Mouse (Mus musculus) gastrocnemius, postnatal 36 days (tissue): ENCODE data around the gene Trank1. TPM values are rescaled to one million over a fixed set of nuclear protein-coding genes. Genes with fewer than 3 reads are reported as not detected.

Source experiments
- DNase-seq, 2 experiments: peaks; one replicate each; pipeline ENCODE4 v3.0.0; 2022
- intact Hi-C: fragments of 180-260 bp; cut with DNase I; formaldehyde crosslinking; loops from one replicate; pipeline ENCODE4 v1.15.1; 2025
- total RNA-seq, 2 experiments: library from RNA; stranded (reverse); gene quantifications; 2 replicates each; pipeline ENCODE4 v1.2.3; 2021

The Trank1 gene
- total RNA-seq, 2 experiments from 2014 or later, result not detected

- intact Hi-C loops, result no loop called here
- DNase-seq, result no peak
These were observed 101.1 kb downstream of the Trank1 start for GRCm38 (mm10) chr9:111412471-111413160.

- intact Hi-C loops, result no loop called here
- no peak for DNase-seq
These were observed 110.3 kb downstream of the Trank1 start for GRCm38 (mm10) chr9:111421862-111422261.

- intact Hi-C loops, result no loop called here
- no peak for DNase-seq
These were observed 111.0 kb downstream of the Trank1 start for GRCm38 (mm10) chr9:111422567-111422966.

GRCm38 (mm10) chr9:111425113-111425512 lies 113.6 kb downstream of the Trank1 start:
- intact Hi-C loops, result loop anchor here (5.0 kb wide), 1 partner anchor 52 kb away; no protein-coding TSS in a partner anchor
- DNase-seq, result peak in 1 of 2 experiments; percentile 25

GRCm38 (mm10) chr9:111425952-111426351 lies 114.4 kb downstream of the Trank1 start:
- no peak for DNase-seq
- intact Hi-C loops, result loop anchor here (5.0 kb wide), 1 partner anchor 51 kb away; no protein-coding TSS in a partner anchor

GRCm38 (mm10) chr9:111427891-111428555 lies 116.5 kb downstream of the Trank1 start:
- no peak for DNase-seq
- intact Hi-C loops, result loop anchor here (5.0 kb wide), 1 partner anchor 49 kb away; no protein-coding TSS in a partner anchor

- DNase-seq, result no peak
- intact Hi-C loops, result loop anchor here (5.0 kb wide), 1 partner anchor 48 kb away; no protein-coding TSS in a partner anchor
These were observed 117.3 kb downstream of the Trank1 start for GRCm38 (mm10) chr9:111428698-111429362.

- no peak for DNase-seq
- intact Hi-C loops, result loop anchor here (5.0 kb wide), 1 partner anchor 48 kb away; no protein-coding TSS in a partner anchor
These were observed 117.8 kb downstream of the Trank1 start for GRCm38 (mm10) chr9:111429363-111429750.

- intact Hi-C loops, result no loop called here
- DNase-seq, result no peak
These were observed 123.9 kb downstream of the Trank1 start for GRCm38 (mm10) chr9:111435429-111435828.

- intact Hi-C loops, result no loop called here
- peak in 1 of 2 experiments; percentile 37 for DNase-seq
These were observed 127.6 kb downstream of the Trank1 start, which contains the start of gene Dclk3 for GRCm38 (mm10) chr9:111438904-111439835. Gene Dclk3, plus strand, starts transcription at chr9:111439081.

- intact Hi-C loops, result no loop called here
- no peak for DNase-seq
These were observed 128.3 kb downstream of the Trank1 start for GRCm38 (mm10) chr9:111439836-111440201.

GRCm38 (mm10) chr9:111440446-111440845 lies 128.9 kb downstream of the Trank1 start:
- DNase-seq, result no peak
- intact Hi-C loops, result no loop called here

GRCm38 (mm10) chr9:111441151-111441550 lies 129.6 kb downstream of the Trank1 start:
- DNase-seq, result no peak
- intact Hi-C loops, result no loop called here

Other genes starting within 250 kb of the Trank1 start
- 10 to 100 TPM; 63.9 to 69.2 TPM for gene Lrrfip2, start 194.1 kb upstream of the Trank1 start, total RNA-seq
- 1 to 10 TPM; 4.9 to 8.4 TPM for gene Mlh1, start 39.9 kb upstream of the Trank1 start, total RNA-seq
- 10 to 100 TPM; 16.1 to 22.4 TPM for gene Epm2aip1, start 39.8 kb upstream of the Trank1 start, total RNA-seq
- gene Dclk3, start 127.3 kb downstream of the Trank1 start, total RNA-seq, result under 1 TPM; 0.30 to 0.38 TPM